Mouse (Mus musculus) embryonic facial prominence, embryonic 14.5 days (tissue): ENCODE data around the gene Ptchd4. TPM values are rescaled to one million over a fixed set of nuclear protein-coding genes. Genes with fewer than 3 reads are reported as not detected.
A peak's percentile ranks its signal among the peaks of the same experiment; 100 is the strongest.

Experiments used
- ATAC-seq: fragments of 200-750 bp; cut with Nextera tagmentation; 2 replicates; pipeline ENCODE4 v1.8.0; 2017; ENCODE audit warnings: low read depth, moderate number of reproducible peaks, moderate TSS enrichment
- DNase-seq: peaks from one replicate; pipeline ENCODE4 v3.0.0-alpha.2; 2015; ENCODE audit warnings: low spot score
- H3K27ac ChIP-seq: fragments of 300-500 bp; sonication (generic); replicated peaks from 2 replicates; pipeline ENCODE4 v1.5.1; 2014; ENCODE audit warnings: low read depth, mild to moderate bottlenecking, low read length, moderate library complexity
- H3K27me3 ChIP-seq: fragments of 300-500 bp; sonication (generic); replicated peaks from 2 replicates; pipeline ENCODE4 v1.6.1; 2014; ENCODE audit warnings: low read length; ENCODE audit not compliant: control insufficient read depth, insufficient read depth
- H3K36me3 ChIP-seq: fragments of 300-500 bp; sonication (generic); 2 replicates; pipeline ENCODE4 v1.6.1; 2014; ENCODE audit warnings: low read length, mixed read lengths; ENCODE audit not compliant: control insufficient read depth, insufficient read depth
- H3K4me1 ChIP-seq: fragments of 300-500 bp; sonication (generic); 2 replicates; pipeline ENCODE4 v1.6.1; 2014; ENCODE audit warnings: antibody characterized with exemption, low read length; ENCODE audit not compliant: control insufficient read depth, insufficient read depth
- H3K4me2 ChIP-seq: fragments of 300-500 bp; sonication (generic); 2 replicates; pipeline ENCODE4 v1.6.1; 2014; ENCODE audit warnings: low read depth, mild to moderate bottlenecking, low read length, moderate library complexity, mixed read lengths
- H3K4me3 ChIP-seq: fragments of 300-500 bp; sonication (generic); 2 replicates; pipeline ENCODE4 v1.5.1; 2014; ENCODE audit warnings: low read depth, mild to moderate bottlenecking, low read length
- H3K9ac ChIP-seq: fragments of 300-500 bp; sonication (generic); 2 replicates; pipeline ENCODE4 v1.6.1; 2014; ENCODE audit warnings: low read depth, mild to moderate bottlenecking, low read length, moderate library complexity, mixed read lengths
- H3K9me3 ChIP-seq: fragments of 300-500 bp; sonication (generic); 2 replicates; pipeline ENCODE4 v1.6.1; 2016; ENCODE audit warnings: low read length; ENCODE audit not compliant: control insufficient read depth
- WGBS: fragments of 180-500 bp; shearing (Covaris S2); extraction: QIAGEN DNeasy Blood & Tissue Kit; methylation state at CpG from one replicate; pipeline ENCODE4 v1.1.7; 2014; 5-methylcytosine and 5-hydroxymethylcytosine counted together
- polyA plus RNA-seq: library from polyadenylated mRNA; unstranded; fragments of >200 nt; fragmentation: Nextera tagmentation; extraction: Ambion mirVana; gene quantifications from 2 replicates; pipeline ENCODE4 v1.2.1, GENCODE M21; 2014

Ptchd4 gene
- polyA plus RNA-seq, 1 experiment from 2014 or later: 1.8 TPM

DNA sequence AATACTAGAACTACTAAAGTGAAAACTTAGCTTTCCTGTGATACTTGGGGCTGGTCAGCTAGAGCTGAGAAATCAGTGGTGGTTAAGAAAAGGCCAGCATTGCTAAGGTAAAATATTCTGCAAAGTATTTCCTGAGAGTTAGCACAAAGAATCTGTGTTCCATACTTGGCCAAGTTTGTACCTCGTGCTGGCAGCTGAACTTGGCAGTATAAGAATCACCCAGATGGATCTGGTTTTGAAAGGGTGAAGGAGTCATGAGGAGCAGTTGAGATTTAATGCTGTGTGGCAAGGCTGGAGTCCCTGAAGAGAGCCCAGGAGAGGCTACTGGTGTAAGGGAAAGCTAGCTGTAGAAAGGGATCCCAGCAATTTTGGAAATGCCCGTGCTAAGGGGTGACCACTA, 140.7 kb downstream of the Ptchd4 start:
- Histone ChIP-seq H3K9me3 (no peaks in the 10 kb centered on the region), H3K27me3 (no peaks in the 10 kb centered on the region), H3K27ac (no peak overlapping the region), H3K36me3 (no peaks in the 10 kb centered on the region), H3K4me1 (no peaks in the 10 kb centered on the region), H3K4me2 (no peak overlapping the region), H3K9ac (no peak overlapping the region), H3K4me3 (no peak overlapping the region)
- peak; percentile 16 for DNase-seq
- WGBS: 57% methylated on average over 2 of the region's 2 CpGs
- ATAC-seq: no peak

DNA sequence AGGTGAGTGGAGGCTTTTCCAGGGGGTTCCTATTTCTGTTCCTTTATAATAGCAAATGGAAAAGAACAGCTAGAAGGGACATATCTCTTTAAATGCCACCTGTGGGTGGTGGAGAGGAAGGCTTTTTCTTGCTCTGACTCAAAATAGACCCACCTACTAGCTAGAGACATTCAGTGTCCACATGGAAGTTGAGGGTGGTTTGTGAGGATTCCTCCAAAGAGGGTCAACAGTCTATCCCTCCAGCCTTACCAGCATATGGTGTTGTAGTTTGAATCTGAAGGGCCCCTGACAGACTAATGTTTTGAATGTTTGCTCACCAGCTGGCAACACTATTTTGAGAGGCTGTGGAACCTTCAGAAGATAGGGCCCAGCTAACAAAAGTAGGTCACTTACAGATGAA, 147.0 kb downstream of the Ptchd4 start:
- no peak overlapping the region for H3K27ac ChIP-seq
- H3K27me3 ChIP-seq: no peaks in the 10 kb centered on the region
- ATAC-seq (no peak), DNase-seq (no peak)
- no peak overlapping the region for H3K4me2 ChIP-seq
- no peaks in the 10 kb centered on the region for H3K36me3 ChIP-seq
- H3K9me3 ChIP-seq: no peaks in the 10 kb centered on the region
- H3K9ac ChIP-seq: no peak overlapping the region
- no peak overlapping the region for H3K4me3 ChIP-seq
- no peaks in the 10 kb centered on the region for H3K4me1 ChIP-seq

GRCm38 (mm10) chr17:42480173-42480991, 164.6 kb downstream of the Ptchd4 start:
- WGBS: 71% methylated on average over 5 of the region's 5 CpGs
- ATAC-seq: no peak
- Histone ChIP-seq H3K27me3 (no peaks in the 10 kb centered on the region), H3K4me2 (no peak overlapping the region), H3K9me3 (no peaks in the 10 kb centered on the region), H3K4me1 (no peaks in the 10 kb centered on the region), H3K27ac (no peak overlapping the region), H3K9ac (no peak overlapping the region), H3K4me3 (no peak overlapping the region), H3K36me3 (no peaks in the 10 kb centered on the region)
- DNase-seq: peak; percentile 13

- H3K27ac ChIP-seq: no peak overlapping the region
- H3K4me2 ChIP-seq: no peak overlapping the region
- no peaks in the 10 kb centered on the region for H3K27me3 ChIP-seq
- no peaks in the 10 kb centered on the region for H3K4me1 ChIP-seq
- H3K9ac ChIP-seq: no peak overlapping the region
- 64% methylated on average over 9 of the region's 9 CpGs for WGBS
- H3K9me3 ChIP-seq: no peaks in the 10 kb centered on the region
- no peaks in the 10 kb centered on the region for H3K36me3 ChIP-seq
- ATAC-seq: no peak
- no peak for DNase-seq
- H3K4me3 ChIP-seq: no peak overlapping the region
These were observed 193.9 kb downstream of the Ptchd4 start for GRCm38 (mm10) chr17:42509356-42510262.

GRCm38 (mm10) chr17:42530147-42530546, 214.4 kb downstream of the Ptchd4 start:
- ATAC-seq (0 out of 2 replicates have a peak, but pooled peaks have one; percentile 33), DNase-seq (no peak)
- H3K27ac ChIP-seq: no peak overlapping the region
- H3K9me3 ChIP-seq: no peaks in the 10 kb centered on the region
- 26% methylated on average over 5 of the region's 5 CpGs for WGBS
- H3K4me1 ChIP-seq: no peaks in the 10 kb centered on the region
- no peaks in the 10 kb centered on the region for H3K36me3 ChIP-seq
- H3K4me3 ChIP-seq: no peak overlapping the region
- H3K9ac ChIP-seq: no peak overlapping the region
- H3K27me3 ChIP-seq: no peaks in the 10 kb centered on the region
- H3K4me2 ChIP-seq: no peak overlapping the region

- Histone ChIP-seq H3K4me2 (no peak overlapping the region), H3K27ac (no peak overlapping the region), H3K27me3 (no peaks in the 10 kb centered on the region), H3K36me3 (no peaks in the 10 kb centered on the region), H3K9me3 (no peaks in the 10 kb centered on the region), H3K4me1 (no peaks in the 10 kb centered on the region), H3K4me3 (no peak overlapping the region), H3K9ac (no peak overlapping the region)
- DNase-seq (no peak), ATAC-seq (no peak)
- 85% methylated on average over 2 of the region's 2 CpGs for WGBS
These were observed 233.8 kb downstream of the Ptchd4 start for GRCm38 (mm10) chr17:42549578-42549977.
